Mouse (Mus musculus): ENCODE data around the gene Adra2c. TPM values are rescaled to one million over a fixed set of nuclear protein-coding genes. Genes with fewer than 3 reads are reported as not detected.
A peak's percentile ranks its signal among the peaks of the same experiment; 100 is the strongest.

The Adra2c gene
- total RNA-seq, 2 experiments from 2014 or later: 19.3 to 21.0 TPM

DNA sequence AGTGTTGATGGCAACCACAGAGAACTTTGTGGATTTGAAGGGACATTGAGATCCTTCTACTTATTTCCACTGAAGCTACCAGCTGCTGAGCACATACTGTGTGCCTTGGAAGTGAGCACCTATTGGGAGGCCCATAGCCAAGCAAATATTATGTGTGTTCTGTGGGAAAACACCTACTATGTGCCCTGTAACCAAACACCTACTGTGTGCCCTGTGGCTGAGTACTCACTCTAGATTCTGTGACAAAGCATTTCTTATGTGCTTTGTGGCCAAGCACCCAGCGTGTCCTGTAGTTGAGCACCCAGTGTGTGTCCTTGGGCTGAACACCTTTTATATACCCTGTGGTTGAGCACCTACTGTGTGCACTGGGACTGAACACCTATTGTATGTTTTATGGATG is 28.6 kb downstream of the Adra2c start:
- DNase-seq (ENCODE audit: low spot score in 2 of 2): no peak

DNA sequence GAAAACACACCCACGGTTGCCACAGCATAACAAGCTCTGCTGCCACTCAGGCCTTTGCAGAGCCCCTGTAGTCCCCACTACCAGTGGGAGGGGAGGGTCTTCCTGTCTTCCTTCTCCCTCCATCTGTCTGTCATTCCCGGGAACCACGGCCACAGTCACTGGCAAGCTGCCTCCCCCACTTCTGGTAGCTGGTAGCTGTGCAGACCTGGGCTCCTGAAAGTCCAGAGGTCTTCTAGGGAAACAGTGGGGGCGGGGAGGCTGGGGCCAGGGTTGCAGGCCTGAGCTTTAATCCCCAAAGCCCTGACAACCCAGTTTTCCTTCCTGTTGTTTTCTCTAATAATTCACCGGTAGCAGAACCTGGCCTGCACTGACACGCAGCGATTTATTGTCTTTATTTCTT is 31.7 kb downstream of the Adra2c start:
- DNase-seq (ENCODE audit: low spot score in 2 of 2): no peak

DNA sequence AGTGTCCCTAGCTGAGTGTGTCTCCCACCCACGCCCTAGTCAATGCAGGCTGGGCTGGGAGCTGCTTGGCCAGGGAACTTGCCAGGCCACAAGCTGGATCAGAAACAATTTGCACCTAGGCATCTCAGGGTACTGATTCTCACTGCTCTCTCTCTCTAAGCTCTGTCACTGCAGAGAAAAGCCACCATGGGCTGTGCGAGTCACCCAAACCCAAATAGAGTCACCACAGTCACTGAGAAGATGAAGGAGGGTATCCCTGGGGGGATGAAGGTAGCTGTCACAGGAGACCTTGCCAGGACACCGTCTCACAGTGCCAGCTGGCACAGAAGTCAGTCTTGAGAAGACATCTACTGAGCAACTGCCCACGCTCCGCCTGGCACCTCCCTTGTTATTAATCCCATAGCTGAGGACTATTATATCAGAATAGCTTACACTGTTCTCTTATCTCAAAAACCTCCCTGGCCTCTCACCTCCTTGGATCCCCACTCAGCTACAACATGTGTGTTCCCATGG is 33.7 kb downstream of the Adra2c start:
- DNase-seq (ENCODE audit: low spot score in 2 of 2): no peak

DNA sequence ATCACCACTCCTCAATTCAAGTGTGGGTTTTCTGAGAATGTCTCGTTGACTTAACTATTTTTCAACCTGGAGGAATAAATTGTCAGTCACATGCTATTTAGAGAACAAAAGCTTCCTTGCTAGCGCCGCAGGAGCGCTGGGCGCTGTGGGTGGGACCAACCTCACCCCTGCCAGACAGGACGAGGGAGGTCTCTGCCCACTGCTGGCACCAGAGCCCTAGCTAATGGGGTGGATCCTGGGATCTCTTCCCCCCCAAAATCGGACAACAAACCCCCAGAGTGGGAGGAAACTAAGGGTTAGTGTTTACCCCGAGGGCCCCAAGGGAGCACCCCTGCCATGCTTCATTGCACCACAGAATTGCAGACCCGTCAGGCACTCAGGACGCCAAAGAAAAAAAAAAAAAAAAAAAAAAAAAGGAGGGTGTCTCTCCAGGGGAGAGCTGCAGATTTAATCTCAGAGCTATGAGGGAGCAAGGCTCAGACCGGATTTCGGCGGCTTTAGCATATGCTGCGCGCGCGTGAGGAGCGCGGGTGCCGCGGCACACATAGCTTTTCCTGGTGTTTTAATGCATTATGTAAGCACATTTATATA is 35.2 kb downstream of the Adra2c start:
- no peak for DNase-seq (ENCODE audit: low spot score in 2 of 2)

DNA sequence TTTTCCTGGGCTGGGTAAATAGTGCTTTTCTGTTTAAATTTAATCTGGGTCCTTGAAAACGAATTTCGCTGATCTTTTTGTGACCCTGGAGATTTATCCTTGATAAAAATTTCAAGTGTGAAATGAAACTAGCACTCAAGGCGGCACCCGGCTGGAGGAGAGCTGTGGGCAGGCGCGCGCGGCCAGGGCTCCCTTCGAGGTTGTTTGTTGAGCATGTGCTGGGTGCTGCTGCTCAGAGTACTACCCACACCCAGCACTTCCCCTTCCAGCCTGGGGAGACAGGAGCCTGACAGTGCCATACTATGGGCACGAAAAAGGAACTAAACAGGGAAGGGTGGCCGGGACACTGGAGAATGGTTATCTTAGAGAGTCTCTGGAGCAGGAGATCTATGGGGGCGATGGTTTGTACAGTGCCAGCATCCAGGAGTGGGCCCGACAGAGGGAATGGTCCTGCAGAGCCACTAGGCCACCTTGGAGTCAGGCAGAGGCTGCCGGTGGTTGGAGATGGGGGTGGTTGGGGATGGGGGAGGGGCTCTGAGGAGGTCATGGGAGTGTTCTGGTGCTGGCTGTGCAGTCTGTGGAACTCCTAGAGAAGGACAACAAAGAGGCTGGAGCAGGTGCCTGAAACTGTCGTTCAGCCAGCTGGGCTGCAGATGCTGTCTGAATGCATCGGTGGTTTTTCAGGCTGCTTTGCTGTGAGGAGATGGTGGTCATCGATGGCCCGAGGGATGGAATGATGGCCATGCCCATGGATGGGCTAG is 35.9 kb downstream of the Adra2c start:
- no peak for DNase-seq (ENCODE audit: low spot score in 2 of 2)

DNA sequence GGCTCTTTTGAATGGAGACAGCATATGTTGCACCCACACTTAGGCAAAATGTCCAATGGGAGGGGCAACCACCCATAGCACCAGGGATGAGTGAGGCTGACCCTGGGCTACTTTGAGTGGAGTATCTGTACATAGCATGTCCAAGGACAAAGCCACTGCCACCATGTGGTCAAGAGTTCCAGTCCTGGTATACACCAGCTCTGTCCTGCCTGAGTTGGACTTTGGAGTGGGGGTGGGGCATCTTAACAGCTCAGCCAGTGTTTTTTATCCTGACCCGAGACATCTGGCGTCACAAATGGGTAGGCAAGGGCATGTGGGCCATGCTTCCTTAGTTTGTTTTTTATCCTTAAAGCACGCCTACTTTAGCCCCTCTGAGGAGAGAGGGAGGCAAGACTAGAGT is 36.5 kb downstream of the Adra2c start:
- DNase-seq (ENCODE audit: low spot score in 2 of 2): no peak

DNA sequence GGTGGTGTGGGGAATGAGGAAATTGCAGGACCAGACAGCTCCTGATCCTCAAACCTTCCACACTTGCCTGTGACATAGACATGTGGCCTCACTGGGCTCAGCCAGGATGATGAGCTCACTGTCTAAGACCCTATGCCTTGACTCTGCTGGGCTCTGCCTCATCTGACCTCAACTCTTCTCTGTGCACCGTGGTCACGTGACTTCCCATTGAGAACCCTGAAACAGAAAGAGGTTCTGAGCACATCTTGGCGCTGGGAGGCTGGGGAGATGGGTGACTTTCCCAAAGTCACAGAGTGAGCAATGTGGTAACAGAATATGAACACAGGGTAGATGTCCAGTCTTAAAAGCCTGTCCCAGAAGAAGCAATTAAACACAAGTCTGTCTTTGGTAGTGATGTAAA is 37.1 kb downstream of the Adra2c start:
- DNase-seq (ENCODE audit: low spot score in 2 of 2): no peak

DNA sequence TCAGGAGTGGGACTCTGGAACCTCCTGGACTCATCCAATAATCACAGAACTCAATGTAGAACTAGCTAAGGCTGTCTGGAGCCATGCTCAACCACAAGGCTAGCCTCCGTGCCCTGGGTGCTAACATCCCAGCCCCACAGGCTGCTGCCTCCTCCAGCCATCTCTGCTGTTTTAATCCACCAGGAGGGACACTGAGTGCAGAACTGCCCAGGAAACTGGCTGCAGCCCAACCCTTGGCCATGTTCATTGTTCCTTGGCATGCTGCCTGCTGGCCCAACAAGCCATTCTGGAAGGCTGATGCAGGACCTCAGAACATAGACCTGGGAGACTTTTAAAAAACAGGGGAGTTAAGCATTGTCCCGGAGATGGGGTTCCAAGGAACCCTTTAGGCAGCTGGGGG is 42.5 kb downstream of the Adra2c start:
- peak; percentile 82 to 83 for DNase-seq (ENCODE audit: low spot score in 2 of 2)

DNA sequence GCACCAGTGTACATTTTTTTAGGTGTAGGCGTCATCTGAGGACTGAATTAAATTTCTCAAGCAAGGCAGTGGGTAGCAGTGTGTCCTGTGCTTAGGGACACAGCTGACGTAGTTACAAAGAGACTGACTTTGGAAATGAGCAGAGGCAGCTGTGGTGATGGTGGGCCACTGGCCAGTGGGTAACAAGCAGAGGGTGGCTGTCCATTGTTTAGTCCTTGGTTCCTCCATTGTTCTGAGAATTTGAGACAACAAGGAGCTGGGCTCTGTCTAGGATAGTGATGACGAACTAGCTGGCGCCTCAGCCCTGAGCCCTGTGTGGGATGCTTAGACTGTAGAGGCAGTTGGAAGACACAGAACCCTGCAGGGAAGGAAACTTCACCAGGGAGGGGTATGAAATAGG is 52.7 kb downstream of the Adra2c start:
- DNase-seq (ENCODE audit: low spot score in 2 of 2): no peak

Other genes starting within 250 kb of the Adra2c start
- 1 to 10 TPM in 1 of 2 experiments, under 1 TPM in 1; 0.80 to 1.1 TPM for gene Hgfac, start 236.8 kb upstream of the Adra2c start, total RNA-seq (2021)
- gene Dok7, start 221.6 kb upstream of the Adra2c start, total RNA-seq (2021): 10 to 100 TPM; 16.6 to 20.5 TPM
- gene Lrpap1, start 172.6 kb upstream of the Adra2c start, total RNA-seq (2021): 100 to 1,000 TPM; 130 to 149 TPM
- not detected for gene Hmx1, start 110.8 kb downstream of the Adra2c start, total RNA-seq (2021)
- gene Cpz, start 247.4 kb downstream of the Adra2c start, total RNA-seq (2021): 1 to 10 TPM; 1.3 to 1.6 TPM

All from layer of hippocampus, postnatal 10 days (tissue).